Mouse (Mus musculus) kidney, postnatal 10 days (tissue): ENCODE results near the gene Mpv17l2.

Source experiments
- DNase-seq: peaks from one replicate; pipeline ENCODE4 v3.0.0; 2021; ENCODE audit warnings: mixed read lengths

Mpv17l2 gene

GRCm38 (mm10) chr8:70765838-70766570 is 5.3 kb upstream of the Mpv17l2 start:
- DNase-seq, result peak; percentile 69

- no peak for DNase-seq
Measured at GRCm38 (mm10) chr8:70765329-70765728, 4.6 kb upstream of the Mpv17l2 start.

GRCm38 (mm10) chr8:70764676-70765075 is 3.9 kb upstream of the Mpv17l2 start:
- DNase-seq, result no peak

- DNase-seq, result no peak
Measured at GRCm38 (mm10) chr8:70764026-70764425, 3.3 kb upstream of the Mpv17l2 start.

- DNase-seq, result peak; percentile 78
Measured at GRCm38 (mm10) chr8:70763354-70763753, 2.6 kb upstream of the Mpv17l2 start.

- DNase-seq, result no peak
Measured at GRCm38 (mm10) chr8:70762118-70762517, 1.4 kb upstream of the Mpv17l2 start.

GRCm38 (mm10) chr8:70760350-70760749 is 396 bp downstream of the Mpv17l2 start:
- DNase-seq, result no peak

GRCm38 (mm10) chr8:70758616-70759561 is 1.9 kb downstream of the Mpv17l2 start:
- peak; percentile 57 for DNase-seq

- no peak for DNase-seq
Measured at GRCm38 (mm10) chr8:70758308-70758615, 2.5 kb downstream of the Mpv17l2 start.

- peak; percentile 59 for DNase-seq
Measured at GRCm38 (mm10) chr8:70757523-70758307, 3.0 kb downstream of the Mpv17l2 start.

GRCm38 (mm10) chr8:70756476-70757040 is 4.2 kb downstream of the Mpv17l2 start:
- DNase-seq, result peak; percentile 6

- DNase-seq, result peak; percentile 11
Measured at GRCm38 (mm10) chr8:70755661-70756475, 4.9 kb downstream of the Mpv17l2 start.

- peak; percentile 77 for DNase-seq
Measured at GRCm38 (mm10) chr8:70754871-70755660, 5.7 kb downstream of the Mpv17l2 start.

- peak; percentile 98 for DNase-seq
Measured at GRCm38 (mm10) chr8:70754043-70754870, 6.5 kb downstream of the Mpv17l2 start, which contains the start of gene Rab3a. TSS of gene Rab3a (plus strand) at chr8:70754679.

- DNase-seq, result peak; percentile 94
Measured at GRCm38 (mm10) chr8:70753151-70753550, 7.6 kb downstream of the Mpv17l2 start.

GRCm38 (mm10) chr8:70752000-70752764 is 8.6 kb downstream of the Mpv17l2 start:
- DNase-seq, result peak; percentile 91

GRCm38 (mm10) chr8:70750128-70750680 is 10.5 kb downstream of the Mpv17l2 start:
- peak; percentile 9 for DNase-seq

- DNase-seq, result no peak
Measured at GRCm38 (mm10) chr8:70749097-70749674, 11.6 kb downstream of the Mpv17l2 start.
